Comparison of ENCODE assay signal across 7 mouse cellular contexts in genomic region chr19:53193964-53194582, GRCm38 (mm10). TPM values are rescaled to one million over a fixed set of nuclear protein-coding genes. Genes with fewer than 3 reads are reported as not detected.
A peak's percentile ranks its signal among the peaks of the same experiment; 100 is the strongest.
DNase-seq lines count a peak whose midpoint lies in the region; ATAC-seq and TF ChIP-seq lines count a peak whose summit lies in the region.

No protein-coding gene starts in this region.

- 50% methylated on average over 11 of the region's 11 CpGs for WGBS in embryonic facial prominence, embryonic 15.5 days
- 5% methylated on average over 11 of the region's 11 CpGs for WGBS in liver, embryonic 14.5 days (ENCODE audit: insufficient replicate concordance)
- WGBS in small intestine, adult 2 months: 38% methylated on average over 11 of the region's 11 CpGs

- no peak overlapping the region for H3K4me3 ChIP-seq in embryonic facial prominence, embryonic 15.5 days (replicated peaks)
- peak overlapping the region; percentile 43 to 55 for H3K4me3 ChIP-seq in liver, embryonic 14.5 days (ENCODE audit: insufficient read depth in 1 of 2, low read depth in 2 of 2, low read length in 2 of 2)
- H3K4me3 ChIP-seq in small intestine, adult 2 months (ENCODE audit: low read depth, low read length): peak overlapping the region; percentile 15

- H3K27ac ChIP-seq in embryonic facial prominence, embryonic 15.5 days (replicated peaks): peak overlapping the region; percentile 52; the same call in 1 of the 2 replicates
- H3K27ac ChIP-seq in liver, embryonic 14.5 days: peak overlapping the region; percentile 83
- peak overlapping the region; percentile 69 for H3K27ac ChIP-seq in small intestine, adult 2 months (ENCODE audit: insufficient read depth, low read depth, low read length)

- TF ChIP-seq POLR2A in small intestine, adult 2 months (IDR thresholded peaks at IDR 0.05; ENCODE audit: low read depth, low read length): no peak

- no peaks in the 10 kb centered on the region for H3K9me3 ChIP-seq in embryonic facial prominence, embryonic 15.5 days (replicated peaks)
- H3K9me3 ChIP-seq in liver, embryonic 14.5 days (ENCODE audit: control insufficient read depth, low read length): no peaks in the 10 kb centered on the region

- TF ChIP-seq CTCF in liver, embryonic 14.5 days (IDR thresholded peaks at IDR 0.05; ENCODE audit: low read depth): no peak
- no peak for TF ChIP-seq CTCF in small intestine, adult 2 months (IDR thresholded peaks at IDR 0.05; ENCODE audit: extremely low read depth, insufficient read length, insufficient replicate concordance, low read depth, low read length)

- no peaks in the 10 kb centered on the region for H3K36me3 ChIP-seq in embryonic facial prominence, embryonic 15.5 days
- no peaks in the 10 kb centered on the region for H3K36me3 ChIP-seq in liver, embryonic 14.5 days (replicated peaks; ENCODE audit: control insufficient read depth, insufficient read depth, low read depth)
- H3K36me3 ChIP-seq in small intestine, adult 2 months (ENCODE audit: control insufficient read depth, insufficient read depth, low read length): peaks cover 2% of the 10 kb centered on the region; the same call in 1 of the 2 replicates

- peak; percentile 43; the same call in 1 of the 2 replicates for TF ChIP-seq EP300 in liver, embryonic 14.5 days (IDR thresholded peaks at IDR 0.05; ENCODE audit: low read depth)

- peaks cover 19% of the 10 kb centered on the region for H3K4me1 ChIP-seq in embryonic facial prominence, embryonic 15.5 days
- peaks cover 49 to 58% of the 10 kb centered on the region in 2 experiments for H3K4me1 ChIP-seq in liver, embryonic 14.5 days (replicated peaks; ENCODE audit: control insufficient read depth in 2 of 2, insufficient read depth in 2 of 2, low read length in 1 of 2)
- peaks cover 4% of the 10 kb centered on the region; the same call in 1 of the 2 replicates for H3K4me1 ChIP-seq in small intestine, adult 2 months (ENCODE audit: control insufficient read depth, insufficient read depth, insufficient read length, low read length)

- H3K9ac ChIP-seq in embryonic facial prominence, embryonic 15.5 days: no peak overlapping the region
- peak overlapping the region; percentile 63 for H3K9ac ChIP-seq in liver, embryonic 14.5 days (replicated peaks)

- H3K27me3 ChIP-seq in embryonic facial prominence, embryonic 15.5 days: no peaks in the 10 kb centered on the region
- no peaks in the 10 kb centered on the region for H3K27me3 ChIP-seq in liver, embryonic 14.5 days (ENCODE audit: control insufficient read depth, insufficient read depth, low read length)
- H3K27me3 ChIP-seq in small intestine, adult 2 months (ENCODE audit: control insufficient read depth, insufficient read depth, low read length): no peaks in the 10 kb centered on the region

- no peak for ATAC-seq in embryonic facial prominence, embryonic 15.5 days (ENCODE audit: insufficient number of reproducible peaks, low FRiP score, low TSS enrichment, low read depth)
- ATAC-seq in liver, embryonic 14.5 days (ENCODE audit: insufficient read depth): peak; percentile 69

- peak; percentile 27 for DNase-seq in right cerebral cortex, adult 18-20 months
- DNase-seq in right cerebral cortex, postnatal 4 days: no peak
- DNase-seq in liver, embryonic 14.5 days (ENCODE audit: low read depth in 3 of 3, low spot score in 3 of 3): peak; percentile 49 to 55 (median 49)
- DNase-seq in embryo, embryonic 11 days: no peak
- no peak for DNase-seq in gastrocnemius, postnatal 25 days

- no peak overlapping the region for H3K4me2 ChIP-seq in embryonic facial prominence, embryonic 15.5 days (replicated peaks)
- peak overlapping the region; percentile 72 for H3K4me2 ChIP-seq in liver, embryonic 14.5 days (ENCODE audit: low read depth)

RNA-seq across cellular contexts. Expression of gene Add3, which starts 53.8 kb away (rescaled TPM):
- 73.1 and 79.4 TPM in 2 replicates for polyA plus RNA-seq in embryonic facial prominence, embryonic 15.5 days (2015; fragmentation: Nextera tagmentation; extraction: Ambion mirVana)
- 8.2 and 12.7 TPM in 2 replicates for polyA plus RNA-seq in liver, embryonic 14.5 days (2012; rRNA removed)
- polyA plus RNA-seq in liver, embryonic 14.5 days (2014; fragmentation: Nextera tagmentation; extraction: Ambion mirVana): 21.7 and 26.7 TPM in 2 replicates
- polyA plus RNA-seq in small intestine, adult 2 months (2012; rRNA removed): 8.1 and 20.2 TPM in 2 replicates
- total RNA-seq in gastrocnemius, postnatal 25 days (2021): 10 to 100 TPM; 21.4 to 24.3 TPM

Comparison
In these comparisons a context has a peak if more than half of its experiments do, and no peak if none do; other contexts are left out.
1. DNase-seq: peak in right cerebral cortex, adult 18-20 months (single experiment) and liver, embryonic 14.5 days (3 of 3); none in right cerebral cortex, postnatal 4 days (single experiment), embryo, embryonic 11 days (single experiment) and gastrocnemius, postnatal 25 days (single experiment).
2. Peak in every context shown above with its lines, with median percentiles within 50 percentile points of each other: H3K27ac ChIP-seq.